ENCODE assay signal across 8 mouse cellular contexts in genomic region chr14:121061686-121062085, GRCm38 (mm10). TPM values are rescaled to one million over a fixed set of nuclear protein-coding genes. Genes with fewer than 3 reads are reported as not detected.
DNase-seq lines count a peak whose midpoint lies in the region; ATAC-seq lines count a peak whose summit lies in the region.

No protein-coding gene starts in this region.

- H3K27me3 ChIP-seq in kidney, embryonic 14.5 days (ENCODE audit: control insufficient read depth, insufficient read depth, low read length): no peaks in the 10 kb centered on the region
- no peaks in the 10 kb centered on the region for H3K27me3 ChIP-seq in forebrain, embryonic 13.5 days
- H3K27me3 ChIP-seq in neural tube, embryonic 14.5 days (ENCODE audit: control insufficient read depth, insufficient read depth, low read length): no peaks in the 10 kb centered on the region

- intact Hi-C loops in heart, postnatal 14 days (cut with DNase I): no loop called here

- peak overlapping the region; percentile 42; the same call in 1 of the 2 replicates for H3K27ac ChIP-seq in kidney, embryonic 14.5 days (ENCODE audit: low read depth, low read length)
- peak overlapping the region; percentile 91 for H3K27ac ChIP-seq in forebrain, embryonic 13.5 days
- peak overlapping the region; percentile 75 for H3K27ac ChIP-seq in neural tube, embryonic 14.5 days (ENCODE audit: low read depth, low read length)

- peaks cover 38% of the 10 kb centered on the region for H3K4me1 ChIP-seq in kidney, embryonic 14.5 days (ENCODE audit: control insufficient read depth, insufficient read depth, low read length)
- H3K4me1 ChIP-seq in forebrain, embryonic 13.5 days: peaks cover 62% of the 10 kb centered on the region
- peaks cover 31% of the 10 kb centered on the region for H3K4me1 ChIP-seq in neural tube, embryonic 14.5 days (ENCODE audit: control insufficient read depth, insufficient read depth, low read length)

- peaks cover 5% of the 10 kb centered on the region; the same call in 1 of the 2 replicates for H3K9me3 ChIP-seq in kidney, embryonic 14.5 days (ENCODE audit: control insufficient read depth, low read length)
- no peaks in the 10 kb centered on the region for H3K9me3 ChIP-seq in forebrain, embryonic 13.5 days (replicated peaks)
- no peaks in the 10 kb centered on the region for H3K9me3 ChIP-seq in neural tube, embryonic 14.5 days (ENCODE audit: control insufficient read depth, low read length)

- no peak for DNase-seq in kidney, adult 18-20 months
- peak; percentile 36 to 60 for DNase-seq in heart, postnatal 14 days
- DNase-seq in cerebellum, adult 9-10 months: no peak
- no peak for DNase-seq in adrenal gland, postnatal 36 days
- no peak for DNase-seq in thymus, adult 18-20 months

- ATAC-seq in kidney, embryonic 14.5 days (ENCODE audit: low FRiP score, low TSS enrichment): no peak
- ATAC-seq in forebrain, embryonic 13.5 days: no peak
- ATAC-seq in neural tube, embryonic 14.5 days (ENCODE audit: low read depth): no peak

- H3K36me3 ChIP-seq in kidney, embryonic 14.5 days (ENCODE audit: control insufficient read depth, insufficient read depth, low read length): peaks cover 3% of the 10 kb centered on the region; the same call in 1 of the 2 replicates
- peaks cover 5% of the 10 kb centered on the region; the same call in 1 of the 2 replicates for H3K36me3 ChIP-seq in forebrain, embryonic 13.5 days (ENCODE audit: poor library complexity, severe bottlenecking)
- no peaks in the 10 kb centered on the region for H3K36me3 ChIP-seq in neural tube, embryonic 14.5 days (ENCODE audit: control insufficient read depth, insufficient read depth, low read length)

- H3K9ac ChIP-seq in kidney, embryonic 14.5 days (ENCODE audit: low read depth, low read length): no peak overlapping the region
- H3K9ac ChIP-seq in forebrain, embryonic 13.5 days: no peak overlapping the region
- H3K9ac ChIP-seq in neural tube, embryonic 14.5 days (replicated peaks; ENCODE audit: low read depth, low read length): 0 out of 2 replicates have a peak overlapping the region, but pooled peaks have one; percentile 12

- no peak overlapping the region for H3K4me2 ChIP-seq in kidney, embryonic 14.5 days (replicated peaks; ENCODE audit: low read depth, low read length)
- peak overlapping the region; percentile 40 for H3K4me2 ChIP-seq in forebrain, embryonic 13.5 days
- H3K4me2 ChIP-seq in neural tube, embryonic 14.5 days (ENCODE audit: low read depth, low read length): no peak overlapping the region

- 54% methylated on average over 4 of the region's 4 CpGs for WGBS in kidney, embryonic 14.5 days
- 64% methylated on average over 4 of the region's 4 CpGs for WGBS in forebrain, embryonic 13.5 days
- 80% methylated on average over 4 of the region's 4 CpGs for WGBS in neural tube, embryonic 14.5 days

- no peak overlapping the region for H3K4me3 ChIP-seq in kidney, embryonic 14.5 days (ENCODE audit: low read length)
- H3K4me3 ChIP-seq in forebrain, embryonic 13.5 days: no peak overlapping the region
- H3K4me3 ChIP-seq in neural tube, embryonic 14.5 days (ENCODE audit: low read depth, low read length): no peak overlapping the region

RNA-seq across cellular contexts. Expression of gene Farp1, which starts 26.7 kb away (rescaled TPM):
- 32.1 and 43.3 TPM in 2 replicates for polyA plus RNA-seq in kidney, embryonic 14.5 days (2014; fragmentation: Nextera tagmentation; extraction: Ambion mirVana)
- polyA plus RNA-seq in forebrain, embryonic 13.5 days (2015; fragmentation: Nextera tagmentation; extraction: Ambion mirVana): 15.9 and 17.7 TPM in 2 replicates
- 10 to 100 TPM; 16.5 to 17.7 TPM for total RNA-seq in heart, postnatal 14 days (2021)
- polyA plus RNA-seq in neural tube, embryonic 14.5 days (2014; fragmentation: Nextera tagmentation; extraction: Ambion mirVana): 34.9 and 37.3 TPM in 2 replicates
- 10 to 100 TPM; 17.2 to 25.1 TPM for total RNA-seq in adrenal gland, postnatal 36 days (2021)

Comparison
In these comparisons a context has a peak if more than half of its experiments do, and no peak if none do; other contexts are left out.
1. DNase-seq: peak in heart, postnatal 14 days (2 of 2); none in kidney, adult 18-20 months (single experiment), cerebellum, adult 9-10 months (single experiment), adrenal gland, postnatal 36 days (0 of 2) and thymus, adult 18-20 months (0 of 2).
2. Peak in every context shown above with its lines, with median percentiles within 50 percentile points of each other: H3K27ac ChIP-seq.